Mouse (Mus musculus) lung, postnatal 0 days (tissue): Measurements from ENCODE around the gene Osbpl3. TPM values are rescaled to one million over a fixed set of nuclear protein-coding genes. Genes with fewer than 3 reads are reported as not detected.

Source experiments
- ATAC-seq: fragments of 200-750 bp; cut with Nextera tagmentation; 2 replicates; pipeline ENCODE4 v1.8.0; 2017; ENCODE audit warnings: moderate library complexity
- DNase-seq: peaks from one replicate; pipeline ENCODE4 v3.0.0-alpha.2; 2016; ENCODE audit warnings: low spot score
- H3K27ac ChIP-seq: fragments of 300-500 bp; sonication (generic); 2 replicates; pipeline ENCODE4 v1.5.1; 2014; ENCODE audit warnings: antibody characterized with exemption, mild to moderate bottlenecking, low read length, mixed read lengths
- H3K27me3 ChIP-seq: fragments of 300-500 bp; sonication (generic); replicated peaks from 2 replicates; pipeline ENCODE4 v1.6.1; 2014; ENCODE audit warnings: low read length, mixed read lengths; ENCODE audit not compliant: insufficient read depth
- H3K36me3 ChIP-seq: fragments of 300-500 bp; sonication (generic); 2 replicates; pipeline ENCODE4 v1.6.1; 2014; ENCODE audit warnings: low read length, mixed read lengths; ENCODE audit not compliant: insufficient read depth
- H3K4me1 ChIP-seq: fragments of 300-500 bp; sonication (generic); 2 replicates; pipeline ENCODE4 v1.6.1; 2014; ENCODE audit warnings: antibody characterized with exemption, low read depth, low read length, mixed read lengths; ENCODE audit not compliant: insufficient read depth
- H3K4me2 ChIP-seq: fragments of 300-500 bp; sonication (generic); replicated peaks from 2 replicates; pipeline ENCODE4 v1.6.1; 2014; ENCODE audit warnings: low read depth, mild to moderate bottlenecking, low read length, moderate library complexity, mixed read lengths
- H3K4me3 ChIP-seq: fragments of 300-500 bp; sonication (generic); 2 replicates; pipeline ENCODE4 v1.5.1; 2014; ENCODE audit warnings: low read depth, low read length
- H3K9ac ChIP-seq: fragments of 300-500 bp; sonication (generic); replicated peaks from 2 replicates; pipeline ENCODE4 v1.6.1; 2014; ENCODE audit warnings: low read depth, mild to moderate bottlenecking
- H3K9me3 ChIP-seq: fragments of 300-500 bp; sonication (generic); 2 replicates; pipeline ENCODE4 v1.6.1; 2016; ENCODE audit warnings: low read length, mixed read lengths
- CTCF ChIP-seq: IDR thresholded peaks from 2 replicates; pipeline ENCODE4 v1.5.1; 2016; ENCODE audit warnings: antibody characterized with exemption, mild to moderate bottlenecking
- EP300 ChIP-seq: IDR thresholded peaks from 2 replicates; pipeline ENCODE4 v1.6.1; 2016; ENCODE audit warnings: antibody characterized with exemption, mild to moderate bottlenecking, control low read depth
- WGBS: fragments of 180-500 bp; shearing (Covaris S2); extraction: QIAGEN DNeasy Blood & Tissue Kit; methylation state at CpG from one replicate; pipeline ENCODE4 v1.1.7; 2014; 5-methylcytosine and 5-hydroxymethylcytosine counted together
- polyA plus RNA-seq: library from polyadenylated mRNA; unstranded; fragments of >200 nt; fragmentation: Nextera tagmentation; extraction: Ambion mirVana; gene quantifications from 2 replicates; pipeline ENCODE4 v1.2.1, GENCODE M21; 2015

Osbpl3 gene
- polyA plus RNA-seq, 1 experiment from 2014 or later = 4.7 TPM

DNA sequence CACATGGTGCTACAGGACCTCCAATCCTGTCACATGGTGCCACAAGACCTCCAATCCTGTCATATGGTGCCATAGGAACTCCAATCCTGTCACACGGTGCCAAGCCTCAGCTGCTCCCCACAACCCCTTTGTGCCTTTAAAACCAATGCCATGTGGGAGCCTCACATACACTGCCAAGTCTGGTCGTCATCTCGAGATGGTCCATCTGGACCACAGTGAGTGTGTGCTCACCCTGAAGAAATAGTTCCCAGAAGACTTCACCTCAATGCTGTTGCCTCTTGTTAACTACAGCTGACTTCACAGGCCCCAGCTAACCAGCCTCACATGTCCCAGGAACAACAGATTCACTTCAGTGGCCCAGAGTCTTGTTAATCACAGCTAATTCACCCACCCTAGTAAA lies 169.1 kb downstream of the Osbpl3 start:
- TF ChIP-seq EP300 = no peak
- no peak for TF ChIP-seq CTCF
- no peak for ATAC-seq
- Histone ChIP-seq H3K36me3 (no peaks in the 10 kb centered on the region), H3K4me2 (no peak overlapping the region), H3K27me3 (no peaks in the 10 kb centered on the region), H3K27ac (no peak overlapping the region), H3K4me1 (no peaks in the 10 kb centered on the region), H3K4me3 (no peak overlapping the region), H3K9ac (no peak overlapping the region), H3K9me3 (no peaks in the 10 kb centered on the region)
- whole genome bisulfite sequencing = 91% methylated on average over 3 of the region's 3 CpGs
- DNase-seq = no peak

GRCm38 (mm10) chr6:50279642-50280041 lies 176.4 kb downstream of the Osbpl3 start:
- no peak overlapping the region for H3K4me3 ChIP-seq
- no peak overlapping the region for H3K9ac ChIP-seq
- 73% methylated on average over 7 of the region's 7 CpGs for WGBS
- no peaks in the 10 kb centered on the region for H3K4me1 ChIP-seq
- no peak for DNase-seq
- TF ChIP-seq CTCF (no peak), EP300 (no peak)
- no peak overlapping the region for H3K27ac ChIP-seq
- H3K9me3 ChIP-seq = no peaks in the 10 kb centered on the region
- no peaks in the 10 kb centered on the region for H3K27me3 ChIP-seq
- no peaks in the 10 kb centered on the region for H3K36me3 ChIP-seq
- ATAC-seq = no peak
- H3K4me2 ChIP-seq = no peak overlapping the region

DNA sequence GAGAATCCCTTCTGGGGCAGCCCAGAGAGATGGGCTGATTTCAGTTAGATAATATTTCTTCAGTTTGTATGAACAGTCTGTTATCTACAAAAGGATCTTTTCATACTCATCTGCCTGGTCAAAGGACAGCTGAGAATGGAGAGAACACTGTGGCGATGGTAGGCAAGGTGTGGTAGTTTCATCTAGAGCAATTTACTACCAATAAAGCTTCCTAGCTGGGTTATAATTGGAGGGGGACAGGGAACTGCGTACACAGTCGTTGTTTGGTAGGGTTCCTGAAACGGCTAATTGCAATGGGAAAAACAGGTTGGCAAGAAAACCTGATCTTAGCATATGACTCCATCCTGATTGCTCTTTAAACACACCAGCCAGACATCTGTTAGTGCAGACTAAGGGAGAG lies 182.1 kb downstream of the Osbpl3 start:
- Histone ChIP-seq H3K4me2 (no peak overlapping the region), H3K27me3 (no peaks in the 10 kb centered on the region), H3K9me3 (no peaks in the 10 kb centered on the region), H3K27ac (no peak overlapping the region), H3K36me3 (no peaks in the 10 kb centered on the region), H3K4me3 (no peak overlapping the region), H3K9ac (no peak overlapping the region), H3K4me1 (no peaks in the 10 kb centered on the region)
- TF ChIP-seq CTCF = no peak
- TF ChIP-seq EP300 = no peak
- DNase-seq (no peak), ATAC-seq (no peak)
- 78% methylated on average over 4 of the region's 4 CpGs for WGBS

- Histone ChIP-seq H3K9ac (no peak overlapping the region), H3K4me3 (no peak overlapping the region)
- TF ChIP-seq CTCF = no peak
- no peak for TF ChIP-seq EP300
Observed at GRCm38 (mm10) chr6:50273416-50273815, 182.6 kb downstream of the Osbpl3 start.

DNA sequence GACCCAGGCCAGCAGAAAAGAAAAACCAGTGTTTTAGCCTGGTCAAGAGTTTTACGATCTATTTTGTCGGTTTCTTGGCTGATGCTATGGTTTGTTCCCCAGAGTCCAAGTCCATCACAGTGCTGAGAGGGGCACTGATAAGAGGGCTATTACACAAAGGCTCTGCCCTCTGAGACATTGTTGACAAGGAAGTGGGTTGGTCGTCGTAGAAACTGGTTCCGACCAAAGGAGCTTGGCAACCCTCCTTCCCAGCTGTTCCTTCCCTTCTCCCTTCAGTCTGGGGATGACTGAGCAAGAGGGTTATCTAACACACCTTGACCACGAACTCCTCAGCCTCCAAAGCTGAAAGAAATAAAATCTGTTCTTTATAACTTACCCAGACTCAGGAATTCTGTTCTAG lies 192.3 kb downstream of the Osbpl3 start, which contains the start of gene Gsdme:
Gene Gsdme, minus strand, starts transcription at position 193 of the 400 bp plus-strand sequence.
- DNase-seq = no peak
- Histone ChIP-seq H3K9ac (no peak within 1 kb of the TSS), H3K4me2 (no peak within 1 kb of the TSS), H3K9me3 (no peaks in the 10 kb centered on the region), H3K36me3 (no peaks in the 10 kb centered on the region), H3K27ac (no peak within 1 kb of the TSS), H3K4me3 (no peak within 1 kb of the TSS), H3K4me1 (no peaks in the 10 kb centered on the region), H3K27me3 (no peaks in the 10 kb centered on the region)
- TF ChIP-seq EP300 (no peak), CTCF (no peak)
- WGBS = 53% methylated on average over 6 of the region's 6 CpGs
- no peak for ATAC-seq

More at GRCm38 (mm10) chr6:50273416-50273815, 182.6 kb downstream of the Osbpl3 start:
- Histone ChIP-seq H3K27ac (no peak overlapping the region), H3K4me2 (no peak overlapping the region), H3K4me1 (no peaks in the 10 kb centered on the region), H3K36me3 (no peaks in the 10 kb centered on the region), H3K27me3 (no peaks in the 10 kb centered on the region), H3K9me3 (no peaks in the 10 kb centered on the region)
- DNase-seq = no peak
- WGBS = 60% methylated on average over 1 of the region's 1 CpGs
- no peak for ATAC-seq

GRCm38 (mm10) chr6:50262310-50262709 lies 193.7 kb downstream of the Osbpl3 start:
- ATAC-seq (no peak), DNase-seq (no peak)
- Histone ChIP-seq H3K4me1 (no peaks in the 10 kb centered on the region), H3K27ac (no peak overlapping the region), H3K4me2 (no peak overlapping the region; the same call in 1 of the 2 replicates), H3K4me3 (no peak overlapping the region), H3K9ac (no peak overlapping the region), H3K27me3 (no peaks in the 10 kb centered on the region), H3K36me3 (no peaks in the 10 kb centered on the region), H3K9me3 (no peaks in the 10 kb centered on the region)
- WGBS = 38% methylated on average over 7 of the region's 7 CpGs
- TF ChIP-seq CTCF (no peak), EP300 (no peak)

DNA sequence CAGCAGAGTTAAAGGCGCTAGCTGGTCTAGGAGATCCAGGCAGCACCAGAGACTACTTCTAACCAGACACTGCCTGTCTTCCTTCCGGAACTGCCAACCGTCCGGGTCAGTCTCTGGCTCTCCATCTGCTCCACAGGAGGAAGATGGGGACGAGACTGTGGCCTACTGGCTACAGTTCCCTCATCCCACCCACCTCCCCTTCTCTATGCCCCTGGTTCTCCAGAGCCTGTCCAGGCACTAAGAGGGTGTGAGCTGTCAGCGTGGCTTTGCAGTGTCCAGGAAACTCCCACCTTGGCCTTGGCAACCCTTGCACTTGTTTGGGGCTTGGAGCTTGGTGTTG lies 194.1 kb downstream of the Osbpl3 start:
- DNase-seq (no peak), ATAC-seq (peak; percentile 10; the same call in 1 of the 2 replicates)
- Histone ChIP-seq H3K9ac (no peak overlapping the region), H3K27me3 (no peaks in the 10 kb centered on the region), H3K4me1 (no peaks in the 10 kb centered on the region), H3K4me3 (peak overlapping the region; percentile 37), H3K27ac (no peak overlapping the region), H3K9me3 (no peaks in the 10 kb centered on the region), H3K36me3 (no peaks in the 10 kb centered on the region), H3K4me2 (peak overlapping the region; percentile 71)
- 4% methylated on average over 5 of the region's 6 CpGs for WGBS
- TF ChIP-seq EP300 = no peak
- no peak for TF ChIP-seq CTCF
